Mouse (Mus musculus): ENCODE measurements around the gene Dusp2.

- TF ChIP-seq CTCF (IDR thresholded peaks at IDR 0.05; ENCODE audit: insufficient read depth, low read depth, low read length) (no peak), POLR2A (IDR thresholded peaks at IDR 0.05; ENCODE audit: insufficient read depth, low read depth, low read length) (no peak)
Measured at GRCm38 (mm10) chr2:127383881-127384280, 47.9 kb downstream of the Dusp2 start.
